Mouse (Mus musculus): ENCODE results near the gene Pcbp4.

DNA sequence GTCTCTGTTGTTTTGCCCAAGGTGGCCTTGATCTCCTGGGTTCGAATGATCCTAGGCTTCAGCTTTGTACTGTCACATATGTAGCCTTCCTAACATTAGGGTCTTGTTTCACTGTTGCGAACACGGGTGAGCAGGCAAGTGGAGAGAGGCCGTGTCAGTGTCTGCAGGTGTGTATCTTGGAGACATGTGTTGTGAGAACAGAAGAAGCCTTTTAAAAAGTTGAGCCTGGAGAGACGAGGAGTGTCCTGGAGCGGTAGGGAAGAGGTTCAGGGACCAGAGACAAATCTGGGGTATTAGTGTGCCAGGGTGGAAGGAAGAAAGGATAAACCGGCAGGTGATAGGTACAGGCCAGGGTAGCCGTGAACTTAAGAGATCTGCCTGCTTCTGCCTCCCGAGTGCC is 25.0 kb downstream of the Pcbp4 start:
- TF ChIP-seq CTCF (conservative IDR thresholded peaks at IDR 0.05; ENCODE audit: insufficient read depth, insufficient read length, low read depth, low read length): no peak
- no peak for TF ChIP-seq POLR2A (IDR thresholded peaks at IDR 0.05; ENCODE audit: low read depth, low read length)
